Mouse (Mus musculus): ENCODE results near the gene Gpatch3. TPM values are rescaled to one million over a fixed set of nuclear protein-coding genes. Genes with fewer than 3 reads are reported as not detected.

Gpatch3 gene
- polyA plus RNA-seq, 1 experiment from 2014 or later = 7.3 TPM

DNA sequence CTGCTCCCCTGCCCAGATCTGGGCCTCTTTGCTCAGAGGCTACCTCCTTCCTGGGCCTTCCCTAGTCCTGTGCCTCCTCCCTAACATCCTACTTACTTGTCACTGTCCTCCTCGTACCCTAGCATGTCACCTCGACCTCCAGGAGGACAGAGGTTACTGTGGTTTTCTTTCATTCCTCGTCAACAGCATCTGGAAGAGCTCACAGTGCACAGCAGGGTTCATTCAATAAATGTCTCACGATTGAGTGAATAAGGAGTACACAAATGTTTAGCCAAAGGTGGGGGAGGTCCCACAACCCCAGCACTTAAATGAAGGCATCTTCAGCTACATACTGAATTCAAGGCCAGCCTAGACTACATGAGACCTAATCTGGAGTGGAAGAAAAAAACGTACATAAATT lies 51.7 kb downstream of the Gpatch3 start:
- 51% methylated on average over 5 of the region's 5 CpGs for WGBS
- Histone ChIP-seq H3K4me3 (no peak overlapping the region), H3K9ac (no peak overlapping the region), H3K4me1 (peaks cover 11% of the 10 kb centered on the region), H3K9me3 (no peaks in the 10 kb centered on the region), H3K4me2 (no peak overlapping the region), H3K27ac (peak overlapping the region; percentile 23; the same call in 1 of the 2 replicates), H3K36me3 (peaks cover 40% of the 10 kb centered on the region), H3K27me3 (no peaks in the 10 kb centered on the region)
- ATAC-seq (ENCODE audit: insufficient number of reproducible peaks, low FRiP score, low TSS enrichment, low read depth) = no peak

DNA sequence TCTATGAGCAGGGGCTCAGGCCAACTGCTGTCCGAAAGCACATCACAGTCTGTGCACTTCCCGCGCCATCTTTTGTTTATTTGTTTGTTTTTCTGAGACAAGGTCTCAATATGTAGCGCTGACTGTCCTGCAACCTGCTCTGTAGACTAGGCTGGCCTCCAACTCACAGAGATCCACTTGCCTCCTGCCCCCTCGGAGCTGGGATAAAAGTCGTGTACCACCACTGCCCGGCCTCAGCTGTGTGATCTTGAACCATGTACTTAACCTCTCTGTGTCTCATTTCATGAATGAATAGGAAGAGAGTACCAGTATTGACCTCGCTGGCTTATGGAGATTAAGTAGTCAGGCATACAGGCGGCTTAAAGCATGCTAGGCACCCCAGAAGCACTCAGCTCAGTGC lies 52.1 kb downstream of the Gpatch3 start:
- WGBS = 90% methylated on average over 9 of the region's 9 CpGs
- ATAC-seq (ENCODE audit: insufficient number of reproducible peaks, low FRiP score, low TSS enrichment, low read depth) = no peak
- no peaks in the 10 kb centered on the region for H3K27me3 ChIP-seq
- peaks cover 37% of the 10 kb centered on the region for H3K36me3 ChIP-seq
- peaks cover 15% of the 10 kb centered on the region for H3K4me1 ChIP-seq
- no peaks in the 10 kb centered on the region for H3K9me3 ChIP-seq
- H3K4me3 ChIP-seq = no peak overlapping the region
- no peak overlapping the region for H3K27ac ChIP-seq
- H3K9ac ChIP-seq = no peak overlapping the region
- no peak overlapping the region for H3K4me2 ChIP-seq

DNA sequence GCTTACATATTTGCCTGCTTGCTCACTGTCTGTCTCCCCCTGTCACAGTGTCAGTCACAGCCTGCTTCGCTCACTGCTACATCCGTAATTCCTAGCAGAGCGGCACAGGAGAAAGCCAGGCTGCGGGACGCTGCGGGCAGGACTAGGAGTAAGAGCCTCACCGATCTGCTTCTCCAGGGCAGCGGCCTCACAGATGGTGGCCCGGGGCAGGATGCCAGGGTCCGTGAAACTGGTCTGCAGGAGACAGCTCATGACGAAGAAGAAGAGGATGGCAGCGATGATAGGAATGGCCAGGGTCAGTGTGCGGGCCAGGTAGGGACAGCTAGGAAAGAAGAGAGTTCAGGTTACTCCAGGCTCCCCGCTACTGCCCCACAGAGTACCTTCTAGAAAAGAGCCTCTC lies 52.5 kb downstream of the Gpatch3 start:
- Histone ChIP-seq H3K27ac (no peak overlapping the region), H3K4me1 (peaks cover 19% of the 10 kb centered on the region), H3K27me3 (no peaks in the 10 kb centered on the region), H3K9me3 (no peaks in the 10 kb centered on the region), H3K4me2 (no peak overlapping the region), H3K36me3 (peaks cover 37% of the 10 kb centered on the region), H3K4me3 (no peak overlapping the region), H3K9ac (no peak overlapping the region)
- ATAC-seq (ENCODE audit: insufficient number of reproducible peaks, low FRiP score, low TSS enrichment, low read depth) = no peak
- 92% methylated on average over 14 of the region's 14 CpGs for WGBS

DNA sequence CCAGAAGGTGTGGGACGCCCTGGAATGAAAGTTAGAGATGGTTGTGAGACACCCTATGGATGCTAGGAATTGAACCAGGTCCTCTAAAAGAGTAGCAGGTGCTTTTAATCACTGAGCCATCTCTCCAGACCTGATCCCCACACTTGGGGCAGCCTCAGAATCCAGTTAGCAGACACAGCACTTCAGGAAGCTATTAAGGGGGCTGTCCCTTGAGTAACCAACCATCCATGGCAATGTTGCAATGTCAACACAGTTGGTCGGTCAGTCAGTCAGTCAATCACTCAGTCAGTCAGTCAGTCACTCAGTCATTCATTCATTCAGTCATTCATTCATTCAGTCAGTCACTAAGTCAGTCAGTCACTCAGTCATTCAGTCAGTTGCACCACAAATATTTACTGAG lies 54.0 kb downstream of the Gpatch3 start:
- no peak overlapping the region for H3K4me2 ChIP-seq
- no peak overlapping the region for H3K27ac ChIP-seq
- no peaks in the 10 kb centered on the region for H3K27me3 ChIP-seq
- peaks cover 33% of the 10 kb centered on the region for H3K36me3 ChIP-seq
- peaks cover 28% of the 10 kb centered on the region for H3K4me1 ChIP-seq
- 83% methylated on average over 2 of the region's 2 CpGs for WGBS
- no peak overlapping the region for H3K4me3 ChIP-seq
- H3K9me3 ChIP-seq = no peaks in the 10 kb centered on the region
- H3K9ac ChIP-seq = no peak overlapping the region
- ATAC-seq (ENCODE audit: insufficient number of reproducible peaks, low FRiP score, low TSS enrichment, low read depth) = no peak

DNA sequence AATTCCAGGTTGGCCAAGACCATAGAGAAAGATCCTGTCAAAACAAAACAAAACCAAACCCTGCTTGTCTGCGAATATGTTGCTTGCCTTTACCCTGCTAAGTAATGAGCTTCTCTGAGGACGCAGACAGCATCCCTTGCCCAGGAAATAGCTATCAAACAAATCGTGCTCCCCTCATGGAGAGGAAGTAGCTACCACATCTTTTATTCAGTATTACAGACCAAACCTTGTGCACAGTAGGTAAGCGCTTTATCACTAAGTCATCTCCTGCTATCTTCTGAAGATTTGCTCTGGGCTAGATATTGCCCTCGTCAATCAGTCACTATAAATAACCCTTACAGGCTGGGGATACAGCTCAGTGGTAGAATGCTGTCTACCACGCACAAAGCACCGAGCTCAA lies 54.6 kb downstream of the Gpatch3 start:
- Histone ChIP-seq H3K4me2 (no peak overlapping the region), H3K36me3 (peaks cover 28% of the 10 kb centered on the region), H3K4me1 (peaks cover 31% of the 10 kb centered on the region), H3K9me3 (no peaks in the 10 kb centered on the region), H3K4me3 (no peak overlapping the region), H3K27ac (no peak overlapping the region), H3K9ac (no peak overlapping the region), H3K27me3 (no peaks in the 10 kb centered on the region)
- 85% methylated on average over 7 of the region's 7 CpGs for WGBS
- no peak for ATAC-seq (ENCODE audit: insufficient number of reproducible peaks, low FRiP score, low TSS enrichment, low read depth)

DNA sequence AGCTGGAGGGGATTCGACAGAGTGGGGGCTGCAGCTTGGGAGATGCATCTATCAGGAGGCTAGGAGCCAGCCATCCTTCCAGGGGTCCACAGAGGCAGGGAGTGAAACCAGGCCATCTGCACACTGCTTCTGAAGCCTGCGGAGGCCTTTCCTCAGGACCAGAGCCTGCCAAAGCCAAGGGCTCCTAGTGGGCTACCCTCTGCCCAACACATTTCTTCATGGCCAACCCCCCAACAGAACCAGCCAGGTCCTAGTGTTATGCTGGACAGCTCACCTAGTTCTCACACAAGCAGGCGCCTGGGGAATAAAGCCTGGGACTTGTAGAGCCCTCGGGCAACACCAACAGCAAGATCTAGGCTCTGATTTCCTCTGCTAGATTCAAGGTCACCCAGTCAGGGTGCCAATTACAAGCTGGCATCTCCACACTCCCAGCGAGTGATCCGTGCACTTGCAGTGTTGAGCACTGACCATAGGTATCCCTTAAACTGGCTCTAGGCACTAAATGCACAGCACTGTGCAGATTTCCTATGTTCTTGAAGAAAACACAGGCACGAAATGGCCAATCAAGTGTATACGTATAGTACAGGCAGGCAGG lies 55.9 kb downstream of the Gpatch3 start:
- Histone ChIP-seq H3K4me1 (peaks cover 31% of the 10 kb centered on the region), H3K9ac (no peak overlapping the region), H3K9me3 (no peaks in the 10 kb centered on the region), H3K27me3 (no peaks in the 10 kb centered on the region), H3K4me3 (no peak overlapping the region), H3K36me3 (peaks cover 17% of the 10 kb centered on the region), H3K27ac (no peak overlapping the region), H3K4me2 (no peak overlapping the region)
- ATAC-seq (ENCODE audit: insufficient number of reproducible peaks, low FRiP score, low TSS enrichment, low read depth) = no peak
- WGBS = 89% methylated on average over 8 of the region's 8 CpGs

DNA sequence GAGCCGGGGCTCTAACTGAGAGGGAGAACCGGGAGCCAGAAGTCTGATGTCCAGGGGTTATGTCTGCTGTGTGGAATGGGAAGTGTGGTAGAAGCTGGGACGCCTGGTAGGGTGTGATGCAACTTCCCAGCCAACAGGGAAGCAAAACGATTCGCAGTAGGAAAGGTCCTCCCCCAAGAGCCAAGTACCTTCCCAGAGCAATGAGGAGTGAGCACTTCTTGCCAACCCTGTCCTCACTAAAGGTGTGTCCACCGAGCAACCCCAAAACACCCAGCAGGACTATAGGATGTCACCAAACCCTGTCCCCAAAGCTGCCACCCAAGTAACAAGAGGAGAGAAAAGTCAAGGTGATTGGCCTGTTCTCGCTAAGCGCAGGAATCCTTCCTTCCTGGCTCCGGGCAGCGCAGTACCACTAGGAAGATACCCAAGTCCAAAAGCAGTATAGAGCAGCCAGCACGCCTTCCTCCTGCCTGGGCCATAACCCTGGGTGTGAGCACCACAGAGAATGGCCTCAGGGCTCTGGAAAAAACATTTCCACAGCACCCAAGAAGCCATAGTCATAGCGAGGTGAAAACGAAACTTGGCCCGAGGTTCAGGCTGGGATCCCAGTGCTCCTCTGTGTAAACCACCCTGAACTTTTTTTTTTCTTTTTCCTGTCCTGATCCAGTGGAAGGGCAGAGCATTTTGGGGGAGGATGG lies 56.7 kb downstream of the Gpatch3 start:
- no peak overlapping the region for H3K4me3 ChIP-seq
- WGBS = 70% methylated on average over 14 of the region's 14 CpGs
- H3K27me3 ChIP-seq = no peaks in the 10 kb centered on the region
- ATAC-seq (ENCODE audit: insufficient number of reproducible peaks, low FRiP score, low TSS enrichment, low read depth) = no peak
- H3K9ac ChIP-seq = no peak overlapping the region
- peak overlapping the region; percentile 17; the same call in 1 of the 2 replicates for H3K4me2 ChIP-seq
- H3K27ac ChIP-seq = no peak overlapping the region
- peaks cover 10% of the 10 kb centered on the region for H3K36me3 ChIP-seq
- no peaks in the 10 kb centered on the region for H3K9me3 ChIP-seq
- H3K4me1 ChIP-seq = peaks cover 31% of the 10 kb centered on the region

DNA sequence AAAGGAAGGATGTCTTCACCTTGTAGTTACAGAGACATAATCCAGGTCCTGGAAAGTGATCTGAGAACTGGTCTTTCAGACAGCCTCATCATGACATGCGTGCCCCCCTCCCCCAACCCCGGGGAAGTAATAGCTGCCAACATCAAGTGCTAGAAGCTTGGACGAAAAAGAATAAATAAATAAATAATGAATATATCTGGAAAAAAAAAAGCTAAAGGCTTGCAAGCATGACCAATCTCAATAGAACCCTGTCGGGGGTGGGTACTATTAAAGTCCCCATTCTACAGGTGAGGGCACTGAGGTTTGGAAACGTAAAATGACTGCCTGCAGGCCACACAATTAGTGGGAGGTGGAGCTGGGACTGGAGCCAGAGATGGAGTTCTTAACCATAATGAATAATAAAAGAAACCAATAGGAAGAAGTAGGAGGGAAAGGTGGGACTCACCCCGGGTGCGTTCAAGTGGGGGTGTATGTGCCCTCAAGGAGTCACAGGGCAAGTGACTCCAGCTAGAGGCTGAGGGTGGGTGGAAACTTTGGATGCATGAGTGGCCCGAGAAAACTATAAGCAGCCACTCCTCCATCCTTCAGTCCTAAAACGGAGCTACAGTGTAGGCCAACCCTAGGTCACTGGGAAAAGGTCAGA lies 57.3 kb downstream of the Gpatch3 start:
- Histone ChIP-seq H3K4me3 (peak overlapping the region; percentile 80), H3K9me3 (no peaks in the 10 kb centered on the region), H3K27ac (peak overlapping the region; percentile 79; the same call in 1 of the 2 replicates), H3K36me3 (peaks cover 3% of the 10 kb centered on the region; the same call in 1 of the 2 replicates), H3K9ac (peak overlapping the region; percentile 87; the same call in 1 of the 2 replicates), H3K4me1 (peaks cover 31% of the 10 kb centered on the region), H3K27me3 (no peaks in the 10 kb centered on the region), H3K4me2 (peak overlapping the region; percentile 85)
- no peak for ATAC-seq (ENCODE audit: insufficient number of reproducible peaks, low FRiP score, low TSS enrichment, low read depth)
- 35% methylated on average over 9 of the region's 9 CpGs for WGBS

DNA sequence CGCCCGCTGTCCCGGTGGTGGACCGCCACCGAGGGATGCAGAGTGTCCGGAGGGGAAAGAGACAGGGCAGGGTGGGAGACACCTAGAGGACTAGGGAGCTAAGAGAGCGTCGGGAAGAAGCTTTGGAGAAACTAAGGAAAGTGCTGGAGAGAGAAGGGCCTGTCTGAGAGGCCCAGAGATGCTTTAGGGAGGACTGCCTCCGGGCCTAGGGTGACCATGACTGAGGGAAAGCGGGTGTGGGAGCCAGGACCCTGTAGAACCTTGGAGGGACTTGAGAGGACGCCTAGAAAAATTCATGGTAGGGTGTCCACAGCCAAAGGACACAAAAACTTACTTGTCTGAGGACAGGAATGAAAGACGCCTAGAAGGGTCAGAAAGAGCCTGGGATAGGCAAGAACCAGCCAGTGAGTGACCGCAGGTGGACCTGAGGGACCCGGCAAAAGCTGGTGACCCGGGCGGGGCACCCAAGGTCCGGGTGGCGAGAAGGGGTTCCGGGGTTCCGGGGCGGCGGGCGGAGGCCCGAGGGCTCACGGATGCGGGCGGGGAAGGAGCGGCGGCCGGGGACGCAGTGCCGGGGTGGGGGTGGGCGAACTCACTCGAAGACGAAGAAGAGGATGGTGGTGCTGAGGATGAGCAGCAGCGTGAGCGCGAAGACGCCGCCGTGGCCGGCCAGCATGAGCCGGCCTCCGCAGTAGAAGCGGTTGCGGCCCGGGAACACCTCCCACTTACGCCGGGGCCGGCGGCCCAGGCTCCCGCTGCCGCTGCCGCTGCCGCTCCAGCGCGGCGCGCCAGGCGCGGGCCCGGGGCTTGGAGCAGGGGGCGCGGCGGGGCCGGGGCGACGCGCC lies 58.2 kb downstream of the Gpatch3 start:
- Histone ChIP-seq H3K9ac (peak overlapping the region; percentile 87), H3K4me3 (peak overlapping the region; percentile 80), H3K4me2 (peak overlapping the region; percentile 85), H3K27me3 (no peaks in the 10 kb centered on the region), H3K9me3 (no peaks in the 10 kb centered on the region), H3K27ac (peak overlapping the region; percentile 79), H3K36me3 (no peaks in the 10 kb centered on the region), H3K4me1 (peaks cover 31% of the 10 kb centered on the region)
- ATAC-seq (ENCODE audit: insufficient number of reproducible peaks, low FRiP score, low TSS enrichment, low read depth) = peak; percentile 61
- WGBS = under 1% methylated on average over 66 of the region's 69 CpGs

DNA sequence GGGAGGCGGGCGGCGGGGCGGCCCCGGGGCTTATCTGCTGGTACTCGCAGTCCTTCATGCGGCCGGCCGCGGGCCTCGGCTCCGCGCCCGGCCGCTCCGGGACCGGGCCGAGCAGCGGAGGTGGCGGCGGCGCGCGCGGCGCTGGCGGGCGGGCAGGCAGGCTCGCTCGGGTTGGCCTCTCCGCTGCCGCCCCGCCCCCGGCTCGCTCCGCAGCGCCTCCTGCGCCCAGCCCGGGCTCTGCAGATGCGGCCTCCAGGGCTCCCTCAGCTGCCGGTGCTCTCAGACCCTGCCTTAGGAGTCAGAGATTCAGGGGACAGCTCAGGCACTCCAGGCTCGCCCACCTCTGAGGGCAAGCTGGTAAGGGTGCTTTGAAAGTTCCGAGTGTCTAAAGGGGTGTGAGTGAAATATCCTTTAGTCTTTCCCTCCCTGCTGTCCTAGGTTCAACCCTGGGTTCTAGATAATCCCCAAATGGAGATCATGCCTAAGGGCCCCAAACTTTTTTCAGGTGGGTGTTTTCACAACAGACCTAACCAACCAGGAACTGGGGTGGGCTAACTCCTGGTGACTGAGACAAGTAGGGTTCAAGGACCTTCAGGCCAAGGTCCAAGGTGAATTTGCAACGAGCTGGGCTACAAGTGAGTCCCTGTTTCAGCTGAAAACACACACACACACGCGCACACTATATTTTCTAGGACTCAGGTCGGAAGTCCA lies 58.9 kb downstream of the Gpatch3 start:
- Histone ChIP-seq H3K9me3 (no peaks in the 10 kb centered on the region), H3K4me2 (peak overlapping the region; percentile 85), H3K4me1 (peaks cover 31% of the 10 kb centered on the region), H3K27me3 (no peaks in the 10 kb centered on the region), H3K27ac (peak overlapping the region; percentile 79), H3K36me3 (no peaks in the 10 kb centered on the region), H3K9ac (peak overlapping the region; percentile 87), H3K4me3 (peak overlapping the region; percentile 80)
- WGBS = 19% methylated on average over 17 of the region's 47 CpGs
- ATAC-seq (ENCODE audit: insufficient number of reproducible peaks, low FRiP score, low TSS enrichment, low read depth) = peak; percentile 82
